Mouse (Mus musculus): ENCODE data around the gene Pptc7.

The Pptc7 gene

DNA sequence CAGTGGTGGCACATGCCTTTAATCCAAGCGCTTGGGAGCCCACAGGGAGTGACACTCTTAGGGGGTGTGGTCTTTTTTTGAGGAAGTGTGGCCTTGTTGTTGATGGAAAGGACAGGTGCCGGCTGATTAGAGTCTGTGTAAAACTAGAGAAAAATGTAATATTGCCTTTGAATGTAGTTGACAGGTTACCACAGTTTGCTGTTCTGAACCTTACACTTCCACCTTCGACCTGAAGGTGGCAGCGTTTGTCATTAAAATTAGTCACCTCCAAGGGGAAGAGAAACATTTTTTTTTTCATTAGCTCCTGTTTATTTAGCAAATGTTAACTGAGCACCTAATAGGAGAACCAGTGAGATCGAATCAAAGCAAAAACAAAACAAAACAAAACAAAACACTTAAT, 16.3 kb upstream of the Pptc7 start:
- peak; percentile 76 to 86 for DNase-seq

DNA sequence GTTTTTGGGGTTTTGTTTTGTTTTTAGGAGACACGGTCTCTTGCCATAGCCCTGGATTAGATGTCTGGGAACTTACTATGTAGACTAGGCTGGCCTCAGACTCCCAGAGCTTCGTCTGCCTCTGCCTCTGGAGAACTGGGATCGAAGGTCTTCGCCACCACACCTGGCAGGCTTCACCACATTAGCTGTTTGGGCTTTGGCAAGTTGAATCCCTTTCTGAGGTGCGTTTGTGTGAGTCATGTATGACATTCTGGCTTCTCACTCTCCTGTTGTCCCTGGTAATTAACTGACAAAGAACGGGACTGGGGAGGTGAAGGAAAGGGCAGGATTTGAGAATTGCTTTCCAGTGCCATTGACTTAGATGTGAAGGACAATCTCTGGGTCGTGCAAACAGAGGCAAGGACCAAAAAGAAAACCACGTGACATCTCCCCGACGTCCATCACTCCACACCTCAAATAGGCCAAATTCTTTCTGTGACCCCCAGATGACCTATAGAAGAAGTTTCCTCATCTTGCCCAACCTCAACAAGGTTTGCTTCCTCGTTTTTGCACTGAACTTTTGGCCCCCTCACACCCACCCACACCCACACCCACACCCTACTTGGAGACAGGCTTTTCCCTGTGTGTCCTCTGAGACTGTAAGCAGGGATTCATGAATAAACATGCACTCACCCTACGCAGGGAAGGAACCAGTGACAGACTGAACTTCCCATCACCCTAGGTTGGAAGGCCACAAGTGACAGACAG, 15.1 kb upstream of the Pptc7 start:
- DNase-seq, result no peak

DNA sequence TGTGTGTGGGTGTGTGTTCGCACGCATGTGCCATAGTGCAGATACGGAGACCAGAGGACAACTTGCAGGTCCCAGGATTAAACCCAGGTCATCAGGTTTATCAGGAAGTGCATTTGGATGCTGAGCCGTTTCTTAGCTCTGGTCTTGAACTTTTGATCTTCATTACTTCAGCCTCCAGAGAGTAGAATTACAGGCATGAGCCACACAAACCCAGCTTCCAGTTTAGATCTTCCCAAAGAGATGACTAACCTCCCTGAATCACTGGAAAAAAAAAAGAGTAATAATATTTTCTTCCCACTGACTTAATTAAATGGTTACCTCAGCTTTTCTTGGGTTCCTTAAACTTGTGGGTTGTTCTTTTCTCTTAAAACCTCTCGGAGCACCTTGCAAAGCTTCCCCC, 11.3 kb upstream of the Pptc7 start:
- DNase-seq, result no peak

DNA sequence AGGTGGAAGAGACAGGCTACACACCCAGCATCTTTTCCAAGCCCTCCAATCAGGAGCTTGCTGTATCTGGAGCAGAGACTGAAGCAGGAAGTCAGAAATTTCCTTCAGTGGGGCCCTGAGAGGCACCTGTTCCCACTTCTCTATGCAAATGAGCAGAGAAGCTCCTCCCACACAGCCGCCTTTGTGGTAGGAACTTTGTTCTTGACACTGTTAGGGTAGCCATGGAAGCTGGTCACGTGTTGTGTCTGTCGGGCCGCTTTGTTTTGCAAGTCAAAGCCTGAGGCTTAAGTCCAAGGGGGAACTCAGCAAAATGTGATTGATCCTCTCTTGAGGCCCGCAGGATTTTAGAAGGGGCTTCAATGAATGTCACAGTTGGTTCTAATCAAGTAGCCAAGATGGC, 9.4 kb upstream of the Pptc7 start:
- no peak for DNase-seq

DNA sequence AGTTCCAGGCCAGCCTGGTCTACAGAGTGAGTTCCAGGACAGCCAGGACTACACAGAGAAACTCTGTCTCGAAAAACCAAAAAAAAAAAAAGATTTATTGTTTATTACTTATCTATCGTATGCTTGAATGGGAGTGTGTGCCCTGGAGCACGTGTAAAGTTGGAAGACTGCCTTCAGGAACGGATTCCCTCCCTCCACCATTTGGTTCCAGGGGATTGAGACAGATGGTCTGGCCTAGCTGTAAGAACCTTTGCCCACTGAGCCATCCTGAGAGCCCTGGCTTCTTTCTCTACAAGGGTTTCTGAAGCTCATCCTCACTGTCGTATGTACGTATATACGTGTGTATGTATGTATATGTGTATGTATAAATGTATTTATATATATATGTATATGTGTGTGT, 5.2 kb upstream of the Pptc7 start:
- peak; percentile 66 to 73 for DNase-seq

DNA sequence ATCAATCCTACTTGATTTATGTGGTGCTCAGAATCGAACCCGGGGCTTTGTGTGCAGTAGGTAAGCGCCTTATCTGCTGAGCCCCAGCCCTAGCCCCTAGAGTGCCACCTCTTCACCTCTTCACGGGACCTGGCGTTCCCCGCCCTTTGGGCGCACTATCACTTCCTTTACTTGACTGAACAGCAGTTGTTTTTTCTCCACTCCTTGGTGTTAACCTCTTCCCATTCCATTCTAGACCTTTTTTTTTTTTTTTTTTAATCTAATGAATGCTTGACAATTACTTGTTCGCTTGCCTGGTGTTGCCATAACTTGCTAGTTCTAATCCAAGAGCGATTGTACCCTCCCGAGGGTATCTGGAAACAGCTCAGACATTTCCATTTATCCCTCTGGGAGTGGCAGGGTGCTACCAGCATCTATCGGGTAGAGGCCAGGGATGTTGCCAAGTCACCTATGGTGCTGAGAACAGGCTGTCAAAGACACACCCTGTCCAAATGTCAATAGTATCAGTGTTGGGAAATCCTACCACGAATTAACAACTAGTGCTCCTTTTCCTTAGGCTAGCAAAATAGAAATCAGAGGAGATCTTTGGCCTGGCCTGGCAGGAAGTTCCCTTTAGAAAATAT, 4.3 kb upstream of the Pptc7 start:
- no peak for DNase-seq

DNA sequence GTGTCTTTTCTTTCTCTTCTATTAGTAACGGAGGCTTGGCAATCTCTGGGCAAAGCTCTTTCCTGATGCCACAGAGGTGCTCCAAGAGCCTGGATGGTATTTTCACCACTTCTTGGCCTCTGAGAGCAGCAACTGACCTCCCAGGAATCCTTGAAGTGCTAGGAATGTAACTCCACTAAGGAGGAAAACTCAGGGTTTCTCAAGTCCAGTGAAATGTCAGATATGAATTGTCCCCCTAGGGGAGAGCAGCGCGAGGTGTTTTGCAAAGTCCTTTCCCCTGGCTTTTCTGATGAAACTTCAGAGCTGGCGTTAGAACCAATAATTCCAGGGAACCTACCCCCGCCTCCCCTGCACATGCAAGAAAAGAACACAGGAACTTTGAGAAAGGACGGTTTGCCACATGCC, 3.7 kb upstream of the Pptc7 start:
- DNase-seq, result no peak

DNA sequence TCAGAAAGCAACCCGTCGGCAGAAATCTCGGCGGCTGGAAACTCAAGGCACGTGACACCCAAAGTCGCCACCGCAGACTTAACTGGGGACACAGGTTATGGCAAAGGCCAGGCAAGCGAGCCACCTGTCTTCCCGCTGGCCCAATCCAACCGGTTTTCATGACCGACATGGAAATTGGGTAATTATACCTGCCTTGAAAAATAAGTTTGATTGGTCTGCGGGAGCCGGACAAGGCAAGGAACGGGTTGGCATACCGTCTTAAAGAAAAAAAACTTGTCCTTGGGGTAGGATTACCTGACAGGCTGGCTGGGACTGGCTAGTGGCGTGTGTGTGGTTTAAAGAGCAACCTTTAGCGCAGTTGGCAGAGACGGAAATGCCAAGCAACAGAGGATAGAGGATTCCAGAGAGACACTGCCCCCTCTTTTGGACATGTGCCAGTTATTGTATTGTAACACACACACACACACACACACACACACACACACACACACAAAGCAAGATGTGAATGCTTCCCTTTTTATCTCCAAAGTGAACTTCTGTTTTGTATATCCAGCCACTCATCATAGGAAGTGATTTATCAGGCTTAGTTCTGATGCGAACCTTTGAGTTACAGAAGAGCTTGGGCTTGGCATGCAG, 3.2 kb upstream of the Pptc7 start:
- DNase-seq, result no peak

DNA sequence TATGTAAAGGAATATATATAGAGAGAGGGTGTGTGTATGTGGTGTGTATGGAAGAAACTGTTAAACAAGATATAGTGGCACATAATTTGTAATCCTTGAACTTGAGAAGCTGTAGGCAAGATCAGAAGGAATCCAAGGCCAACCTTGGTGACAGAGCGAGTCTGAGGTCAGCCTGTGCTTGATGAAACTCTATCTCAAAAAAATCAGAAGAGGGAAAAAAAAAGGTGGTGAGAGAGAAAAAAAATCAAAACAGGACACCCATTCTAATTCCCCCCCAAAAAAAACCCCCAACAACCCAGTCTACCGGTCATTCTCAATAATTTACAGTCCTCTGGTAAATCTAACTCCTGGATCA, 360 bp upstream of the Pptc7 start:
- DNase-seq, result no peak

DNA sequence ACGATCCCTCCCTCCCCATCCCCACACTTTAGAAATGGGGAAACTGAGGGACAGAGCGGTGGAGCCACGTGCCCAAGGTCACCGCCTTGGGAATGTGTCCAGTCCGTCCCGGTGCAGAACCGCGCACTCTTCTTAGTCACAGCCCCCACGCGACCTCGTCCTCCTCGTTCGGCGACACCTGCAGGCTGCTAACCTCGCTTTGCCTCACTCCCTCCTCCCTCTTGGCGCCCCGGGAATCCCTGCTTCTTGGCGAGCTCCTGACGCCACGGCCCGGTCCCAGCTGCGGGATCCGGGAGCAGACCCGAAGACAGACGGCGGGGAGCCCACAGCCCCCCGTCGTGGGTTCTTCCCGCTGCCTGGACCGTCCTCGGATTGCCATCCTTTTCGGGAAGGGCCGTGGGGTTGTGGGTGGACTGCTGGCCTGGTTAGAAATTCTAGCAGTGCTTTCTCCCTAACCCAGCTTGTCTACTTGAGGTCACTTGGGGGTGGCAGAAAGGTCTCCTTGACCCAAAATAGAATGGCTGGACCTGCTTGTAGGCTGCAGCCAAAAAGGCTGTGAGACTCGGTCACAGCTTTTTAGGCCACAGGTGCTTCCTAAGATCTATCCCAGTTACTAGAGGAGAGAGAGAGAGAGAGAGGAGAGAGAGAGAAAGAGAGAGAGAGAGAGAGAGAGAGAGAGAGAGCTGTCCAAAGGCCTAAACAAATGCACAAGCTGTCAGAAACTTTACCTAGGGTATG, 1.0 kb downstream of the Pptc7 start:
- DNase-seq, result peak; percentile 69 to 73

DNA sequence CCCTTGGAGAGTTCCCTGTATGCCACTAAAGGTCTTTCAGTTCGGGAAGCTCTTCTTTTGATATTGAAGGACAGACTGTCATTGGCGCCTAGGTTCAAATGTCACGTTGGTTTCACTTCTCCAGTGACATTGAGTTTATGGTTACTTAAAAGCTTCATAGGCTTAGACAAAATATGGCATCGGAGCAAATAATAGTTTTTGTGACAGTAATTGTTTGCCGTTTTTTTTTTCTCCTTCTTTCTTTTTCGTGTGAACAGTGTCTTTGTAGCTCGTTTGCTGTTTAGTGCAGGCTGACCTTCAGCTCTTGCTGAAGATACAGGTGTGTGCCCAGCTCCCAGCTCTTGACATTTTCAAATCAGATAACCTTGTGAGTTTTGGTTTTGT, 1.6 kb downstream of the Pptc7 start:
- DNase-seq, result no peak

DNA sequence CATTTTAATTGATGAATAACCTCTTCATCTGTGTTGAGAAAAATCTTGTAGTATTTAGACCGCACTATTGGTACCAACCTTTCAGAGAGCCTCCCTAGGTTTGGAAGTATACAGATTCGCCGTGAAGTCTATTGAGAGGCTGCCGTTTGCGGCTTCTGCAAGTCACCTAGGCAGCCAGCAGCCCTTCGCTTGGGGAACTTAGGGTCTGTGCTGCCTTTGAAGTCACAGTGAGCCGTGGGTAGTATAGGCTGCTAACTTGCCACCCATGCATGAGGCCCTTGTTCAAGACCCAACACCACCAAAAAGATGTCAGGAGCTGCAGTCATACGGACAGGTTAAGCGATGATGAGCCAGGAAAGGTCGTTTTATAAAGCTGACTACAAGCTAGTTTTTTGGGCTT, 2.0 kb downstream of the Pptc7 start:
- no peak for DNase-seq

DNA sequence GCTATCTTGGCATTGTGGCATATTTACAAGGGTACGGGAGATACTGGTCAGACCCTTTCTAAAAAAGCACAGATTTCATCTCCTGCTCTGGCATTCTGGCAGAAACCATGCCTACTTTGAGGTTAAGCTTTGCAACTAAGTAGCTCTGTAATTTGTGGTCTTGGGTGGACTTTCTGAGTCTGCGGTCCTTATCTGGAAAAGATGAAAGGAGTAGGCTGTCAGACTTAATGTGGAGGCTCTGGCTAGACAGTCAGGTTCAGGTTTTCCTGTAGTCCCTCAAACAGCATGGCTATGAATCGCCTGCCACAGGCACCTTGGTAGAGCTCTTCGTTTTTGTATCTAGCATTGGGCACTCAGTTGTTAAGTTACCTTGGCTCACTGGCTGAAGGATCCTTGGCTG, 2.9 kb downstream of the Pptc7 start:
- no peak for DNase-seq

DNA sequence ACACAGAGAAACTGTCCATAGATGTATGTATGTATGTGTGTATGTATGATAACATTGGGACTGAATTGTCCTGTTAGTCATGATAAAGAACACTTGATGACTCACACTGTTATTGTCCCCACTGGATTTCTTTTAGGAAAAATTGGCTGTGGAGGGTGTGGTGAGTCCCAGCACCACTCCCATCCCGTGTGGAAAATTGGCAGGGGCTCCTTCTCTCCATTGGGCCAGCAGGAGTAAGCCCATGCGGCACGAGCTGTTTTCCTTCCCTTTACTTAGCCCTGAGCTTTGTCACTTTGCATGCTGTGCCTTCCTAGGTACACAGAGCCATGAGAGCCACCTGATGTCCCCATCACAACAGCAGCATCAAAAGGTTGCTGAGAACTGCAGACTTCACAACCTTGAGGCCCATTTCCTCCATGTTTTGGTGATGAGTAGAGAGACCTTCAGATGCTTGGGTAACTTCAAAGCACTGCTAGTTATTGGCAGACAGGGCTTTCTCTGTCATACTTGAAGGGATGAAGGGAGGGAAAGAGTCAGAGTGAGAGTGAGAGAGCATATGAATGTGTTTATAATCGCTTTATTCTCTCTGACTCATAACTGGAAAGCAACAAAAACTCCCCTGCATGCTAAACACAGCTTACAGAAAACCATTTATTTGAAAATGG, 4.1 kb downstream of the Pptc7 start:
- DNase-seq, result no peak

DNA sequence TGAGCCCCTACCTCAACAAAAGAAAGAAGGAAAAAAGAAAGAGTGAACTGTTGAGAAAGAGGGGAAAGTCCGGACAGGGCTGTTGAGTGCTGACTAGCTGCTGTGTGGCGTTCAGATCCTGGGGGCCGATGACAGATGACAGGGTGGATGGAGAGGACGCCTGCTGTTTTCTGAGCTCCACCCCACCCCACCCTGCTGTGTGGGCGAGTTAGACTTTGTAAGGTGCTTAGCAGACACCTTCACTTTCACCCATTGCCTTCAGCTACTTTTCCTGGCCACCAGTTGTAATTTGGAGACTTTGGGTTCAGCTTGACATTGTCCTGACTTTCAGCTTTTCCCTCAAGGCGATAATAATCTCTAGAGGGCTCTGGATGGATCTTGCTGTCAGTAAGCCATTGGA, 7.0 kb downstream of the Pptc7 start:
- no peak for DNase-seq

DNA sequence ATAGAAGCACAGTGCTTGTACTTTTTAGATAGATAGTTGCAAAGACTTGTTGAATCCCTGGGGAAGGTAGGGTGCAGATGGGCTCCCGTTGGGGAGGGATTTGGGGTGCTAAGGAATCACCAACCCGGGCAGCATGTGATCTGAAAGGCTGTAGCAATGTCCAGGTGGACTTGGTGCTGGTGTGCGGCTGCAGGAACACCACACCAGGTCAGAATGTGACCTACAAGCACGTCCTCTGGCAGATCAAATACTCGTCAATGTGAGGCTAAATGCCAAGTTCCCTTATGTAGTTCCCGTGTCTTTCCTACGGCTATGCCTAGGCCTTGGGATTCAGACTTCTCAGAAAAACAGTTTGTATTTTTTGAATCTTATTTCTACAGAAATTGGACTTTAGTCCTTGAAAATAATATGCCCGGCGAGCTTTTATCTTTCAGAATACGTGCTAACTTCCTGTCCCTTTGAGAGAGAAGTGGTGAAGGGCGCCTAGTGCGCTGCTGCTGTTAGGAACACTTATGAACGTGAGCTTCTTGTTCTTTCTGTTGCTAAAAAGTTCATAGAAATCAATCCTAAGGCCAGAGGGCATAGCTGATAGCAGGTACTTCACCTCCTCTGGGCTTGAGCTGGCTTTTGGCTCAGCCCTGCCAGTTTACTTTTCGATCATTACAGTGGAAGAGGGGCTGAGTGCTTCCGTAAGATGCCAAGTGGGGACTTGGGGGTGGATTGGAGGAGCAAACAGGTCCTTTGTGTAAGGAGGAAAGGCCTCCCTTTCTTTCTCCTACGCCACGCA, 7.6 kb downstream of the Pptc7 start:
- DNase-seq, result no peak

DNA sequence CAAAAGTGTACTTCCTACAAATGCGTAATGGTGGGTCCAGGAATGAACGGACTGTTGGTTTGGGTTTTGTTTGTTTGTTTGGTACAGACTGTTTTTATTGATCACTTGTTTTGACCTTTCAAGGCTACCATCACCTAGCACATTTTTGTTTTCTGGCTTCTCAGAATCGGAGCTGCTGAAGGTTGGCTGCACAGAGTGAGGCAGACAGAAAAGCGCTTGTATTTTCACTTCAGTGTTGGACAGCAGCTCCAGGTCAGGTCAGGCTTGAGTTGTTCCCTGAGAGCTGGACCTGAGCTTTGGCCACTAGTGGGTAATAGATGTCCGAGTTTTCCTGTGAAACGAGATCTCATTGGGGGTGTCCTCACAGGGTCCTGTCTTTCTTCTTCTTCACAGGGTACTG, 9.0 kb downstream of the Pptc7 start:
- no peak for DNase-seq

DNA sequence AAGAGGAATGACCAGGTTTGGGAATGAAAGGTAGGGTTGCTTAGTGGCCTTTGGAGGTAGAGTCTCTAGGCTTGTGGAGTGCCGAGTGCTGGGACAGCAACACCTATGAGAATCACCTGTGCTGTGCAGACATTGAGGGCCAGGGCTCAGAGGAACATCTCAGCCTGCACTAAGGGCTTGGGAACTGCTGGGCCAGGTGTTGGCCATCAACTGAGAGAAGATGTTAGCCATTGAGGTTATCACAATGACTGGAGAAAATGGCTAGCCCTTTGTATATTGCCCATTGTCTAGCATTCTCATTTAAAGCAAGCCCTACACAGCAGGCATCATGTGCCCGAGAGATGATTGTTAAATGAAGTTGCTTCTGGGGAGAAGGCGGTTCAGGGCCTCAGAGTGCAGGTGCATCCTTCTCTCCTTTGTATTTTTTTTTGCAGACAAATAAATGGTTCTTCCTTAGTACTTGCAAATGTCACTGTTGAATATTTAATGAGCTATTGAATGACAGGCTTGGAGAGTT, 10.1 kb downstream of the Pptc7 start:
- no peak for DNase-seq

DNA sequence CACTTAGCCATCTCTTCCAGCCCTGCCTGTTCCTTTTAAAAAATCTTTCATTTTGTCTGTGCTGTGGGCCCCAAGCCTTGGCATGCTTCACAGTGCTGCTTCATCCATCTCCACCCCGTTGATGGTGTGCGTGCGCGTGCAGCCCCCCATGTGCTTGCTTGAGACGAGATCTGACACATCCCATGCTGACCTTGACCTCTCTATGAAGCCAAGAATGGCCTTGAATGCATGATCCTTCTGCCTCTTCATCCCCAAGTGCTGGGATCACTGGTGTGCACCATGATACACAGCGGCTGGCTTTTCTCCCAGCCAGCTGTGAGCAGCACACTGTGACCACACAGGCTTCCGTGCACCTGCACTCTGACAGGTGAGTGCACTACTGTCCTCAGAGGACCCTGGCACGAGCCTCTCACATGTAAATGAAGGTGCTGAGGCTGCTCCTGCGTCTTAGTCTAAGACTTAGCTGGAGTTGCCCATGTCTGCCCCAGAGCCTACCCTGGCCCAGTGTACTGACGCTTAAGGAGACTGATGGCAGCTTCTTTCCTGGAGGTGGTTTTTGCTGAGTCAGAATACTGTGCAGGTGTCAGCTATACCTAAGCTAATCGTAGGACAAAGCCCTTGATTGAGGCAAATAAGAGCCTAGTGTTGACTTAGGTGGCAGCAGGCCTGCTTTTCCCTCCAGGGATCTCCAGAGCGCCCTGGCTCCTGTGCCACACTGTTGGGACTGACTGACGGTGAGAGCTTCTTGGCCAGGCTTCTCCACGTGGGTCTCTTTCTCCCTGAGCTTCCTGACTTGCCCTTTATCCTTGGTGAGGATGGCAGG, 11.2 kb downstream of the Pptc7 start:
- no peak for DNase-seq

DNA sequence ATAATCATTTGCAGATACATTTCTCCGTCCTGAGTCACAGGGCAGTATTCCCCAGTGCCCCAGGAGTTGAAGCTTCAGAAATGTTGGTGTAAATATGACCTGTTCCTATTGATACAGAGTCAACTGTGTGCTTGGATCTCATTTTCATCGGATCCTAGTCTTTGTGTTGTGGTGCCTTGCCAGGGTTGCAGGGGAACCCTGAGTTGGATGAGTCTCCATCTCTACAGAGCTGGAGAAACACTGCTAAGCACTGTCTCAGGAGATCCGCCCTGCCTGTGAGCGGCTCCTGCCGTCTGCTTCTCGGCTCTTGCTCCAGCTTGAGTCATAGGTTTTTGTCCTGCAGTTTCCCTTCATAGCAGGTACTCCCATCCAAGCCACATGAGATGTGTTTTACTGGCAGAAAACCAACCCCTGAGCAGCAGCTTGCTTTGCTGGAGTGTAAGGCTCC, 15.9 kb downstream of the Pptc7 start:
- DNase-seq, result peak in 1 of 2 experiments; percentile 60
